Mouse (Mus musculus): ENCODE measurements at regions not wholly inside any gene's neighbourhood (a gene's known extent, or its start where the extent isn't known, plus 50 kb on each side); places are given as distances from the start of the nearest gene placed in this dataset.

DNA sequence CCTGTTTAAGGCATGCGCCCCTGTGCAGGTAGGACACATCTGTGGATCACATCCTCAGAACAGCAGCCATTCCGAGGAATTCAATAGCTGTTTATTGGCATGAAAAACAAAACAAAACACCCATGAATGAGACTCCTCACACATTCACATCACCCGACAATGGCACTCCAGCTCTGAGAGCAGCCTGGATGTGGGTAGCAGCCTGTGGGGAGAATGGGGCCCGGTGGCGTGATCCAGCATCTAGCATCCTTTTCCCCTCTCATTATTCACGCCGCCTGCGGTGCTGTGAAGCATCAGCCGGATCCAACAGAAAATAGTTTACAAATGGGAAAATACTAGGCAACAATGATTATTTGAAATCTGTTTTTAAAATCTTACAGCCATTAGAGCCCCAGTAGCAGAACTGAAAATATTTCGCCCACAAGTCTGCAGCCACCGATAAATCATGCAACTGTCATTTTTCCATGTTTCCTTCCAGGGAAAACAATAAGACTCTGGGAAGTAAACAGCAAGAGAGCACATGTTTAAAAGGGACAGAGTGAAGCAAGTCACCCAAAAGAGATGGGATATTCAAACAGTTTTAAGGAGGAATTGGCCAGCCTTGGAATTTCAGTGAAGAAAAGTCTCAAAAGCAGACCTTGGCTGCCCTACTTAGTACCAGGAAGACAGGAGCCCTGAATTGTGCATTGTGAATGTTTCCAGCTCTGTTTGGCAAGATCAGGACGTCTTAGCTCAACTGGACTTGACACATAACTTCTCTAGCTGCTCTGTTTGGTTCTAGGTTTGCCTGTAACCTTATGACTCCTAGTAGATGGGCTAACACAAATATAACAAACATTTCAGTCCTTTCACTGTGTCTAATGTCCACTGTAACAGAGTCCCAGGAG lies 50.2 kb upstream of the Arntl start:
- TF ChIP-seq GATA1 (IDR thresholded peaks at IDR 0.05; ENCODE audit: low read length) = no peak
